Mouse (Mus musculus): ENCODE data around the gene Tgtp2. TPM values are rescaled to one million over a fixed set of nuclear protein-coding genes. Genes with fewer than 3 reads are reported as not detected.
A peak's percentile ranks its signal among the peaks of the same experiment; 100 is the strongest.
"Not testable (repeated sequence)": the region's sequence is repeated elsewhere in the genome, so short reads cannot be mapped to it uniquely, and the experiment has no call there.

The Tgtp2 gene
- 0.32 TPM in 1 of 2 replicates, not detected in the other for polyA plus RNA-seq (2015; fragmentation: Nextera tagmentation; extraction: Ambion mirVana)

DNA sequence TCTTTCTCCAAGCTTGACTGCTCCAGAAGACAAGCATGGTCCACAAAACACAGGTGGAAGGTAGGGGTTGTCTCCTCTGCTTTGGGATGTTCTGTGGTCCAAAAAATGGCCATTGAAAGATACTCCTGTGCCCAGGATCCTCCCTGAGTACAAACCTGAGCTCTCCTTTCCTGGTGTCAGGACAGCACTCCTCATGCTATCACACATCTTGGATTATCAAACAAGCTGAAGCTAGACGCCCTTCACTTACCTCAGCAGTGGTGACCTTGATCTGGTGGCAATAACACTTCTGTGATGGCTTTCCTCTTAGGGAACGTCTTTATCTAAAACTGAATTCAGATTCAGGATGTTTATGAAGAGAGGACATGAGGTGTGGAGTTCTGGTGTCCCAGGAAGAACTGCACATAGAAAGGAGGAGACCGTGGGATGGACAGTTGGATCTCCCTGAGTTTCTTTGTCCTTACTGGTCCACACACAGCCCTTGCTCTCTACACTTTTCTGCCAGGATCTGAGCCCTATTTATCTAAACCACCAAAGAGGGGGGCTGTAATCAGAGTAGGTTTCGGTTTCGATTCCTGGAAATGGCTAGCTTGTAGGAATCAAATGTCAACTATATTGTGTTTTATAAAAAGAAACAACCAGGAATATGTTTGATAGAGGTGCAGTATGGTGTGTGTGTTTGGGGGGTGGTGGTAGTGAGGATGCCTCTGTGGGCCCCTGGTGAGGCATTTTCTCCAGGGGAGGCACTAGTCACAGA, at the start of gene Tgtp2:
TSS of gene Tgtp2 (minus strand) at position 494 of the 757 bp plus-strand sequence.
- not testable (repeated sequence) for H3K9ac ChIP-seq; H3K4me1 ChIP-seq; H3K4me2 ChIP-seq; H3K27ac ChIP-seq; H3K4me3 ChIP-seq (replicated peaks); H3K9me3 ChIP-seq (replicated peaks); H3K36me3 ChIP-seq; ATAC-seq (replicated peaks; ENCODE audit: low FRiP score); H3K27me3 ChIP-seq
- 79% methylated on average over 5 of the region's 5 CpGs for WGBS

DNA sequence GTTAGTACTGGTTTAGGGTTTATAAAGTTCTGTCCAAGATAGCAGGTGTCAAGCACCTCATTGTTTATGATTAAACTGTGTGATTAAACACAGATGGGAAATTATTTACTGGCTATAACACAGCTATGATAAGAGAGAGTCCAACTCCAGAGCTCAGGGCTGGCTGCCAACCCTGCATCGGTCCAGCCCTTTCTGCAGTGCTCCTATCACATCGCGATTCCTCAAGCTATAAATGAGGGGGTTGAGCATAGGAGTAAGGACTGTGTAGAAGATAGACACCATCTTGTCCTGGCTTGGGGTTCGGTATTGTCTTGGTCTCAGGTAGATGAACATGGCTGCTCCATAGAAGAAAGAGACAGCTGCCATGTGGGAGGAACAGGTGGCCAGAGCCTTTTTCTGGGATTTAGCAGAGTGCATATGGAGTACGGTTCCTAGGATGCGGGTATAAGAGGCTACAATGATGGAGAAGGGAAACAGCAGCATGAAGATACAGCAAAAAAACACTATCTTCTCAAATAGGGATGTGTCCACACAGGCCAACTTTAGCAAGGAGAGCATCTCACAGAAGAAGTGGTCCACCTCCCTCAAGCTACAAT, 48.7 kb upstream of the Tgtp2 start:
- no peak for ATAC-seq (replicated peaks; ENCODE audit: low FRiP score)
- Histone ChIP-seq H3K27me3 (0 out of 2 replicates have a peak, but pooled peaks cover 5% of the 10 kb centered on the region), H3K4me2 (no peak overlapping the region), H3K4me3 (replicated peaks) (no peak overlapping the region), H3K27ac (no peak overlapping the region), H3K4me1 (peaks cover 6% of the 10 kb centered on the region; the same call in 1 of the 2 replicates), H3K36me3 (no peaks in the 10 kb centered on the region), H3K9ac (no peak overlapping the region), H3K9me3 (replicated peaks) (no peaks in the 10 kb centered on the region)
- WGBS = 85% methylated on average over 6 of the region's 6 CpGs

DNA sequence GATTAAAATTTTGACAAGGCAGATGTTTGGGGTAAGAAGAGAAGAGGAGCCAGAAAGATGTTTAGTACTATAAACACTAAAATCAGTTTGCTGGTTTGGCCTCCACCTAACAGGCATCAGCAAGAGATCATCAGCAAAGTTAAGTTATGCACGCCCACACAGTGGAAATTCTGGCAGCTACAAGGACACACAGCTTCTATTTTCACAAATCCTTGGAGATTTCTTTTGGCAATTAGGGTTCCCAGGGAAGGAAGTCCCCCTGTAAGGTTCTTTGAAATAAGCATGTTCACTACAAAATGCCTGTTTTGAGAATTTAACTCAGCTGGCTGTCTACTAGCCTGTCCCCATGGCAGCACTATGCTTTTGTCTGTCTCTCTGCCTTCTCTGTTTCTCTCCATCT, 47.0 kb upstream of the Tgtp2 start:
- H3K4me2 ChIP-seq = no peak overlapping the region
- H3K36me3 ChIP-seq = no peaks in the 10 kb centered on the region
- H3K4me1 ChIP-seq = peaks cover 6% of the 10 kb centered on the region; the same call in 1 of the 2 replicates
- 52% methylated on average over 1 of the region's 1 CpGs for WGBS
- H3K27ac ChIP-seq = no peak overlapping the region
- no peaks in the 10 kb centered on the region for H3K9me3 ChIP-seq (replicated peaks)
- H3K9ac ChIP-seq = no peak overlapping the region
- 0 out of 2 replicates have a peak, but pooled peaks cover 5% of the 10 kb centered on the region for H3K27me3 ChIP-seq
- no peak overlapping the region for H3K4me3 ChIP-seq (replicated peaks)
- no peak for ATAC-seq (replicated peaks; ENCODE audit: low FRiP score)

DNA sequence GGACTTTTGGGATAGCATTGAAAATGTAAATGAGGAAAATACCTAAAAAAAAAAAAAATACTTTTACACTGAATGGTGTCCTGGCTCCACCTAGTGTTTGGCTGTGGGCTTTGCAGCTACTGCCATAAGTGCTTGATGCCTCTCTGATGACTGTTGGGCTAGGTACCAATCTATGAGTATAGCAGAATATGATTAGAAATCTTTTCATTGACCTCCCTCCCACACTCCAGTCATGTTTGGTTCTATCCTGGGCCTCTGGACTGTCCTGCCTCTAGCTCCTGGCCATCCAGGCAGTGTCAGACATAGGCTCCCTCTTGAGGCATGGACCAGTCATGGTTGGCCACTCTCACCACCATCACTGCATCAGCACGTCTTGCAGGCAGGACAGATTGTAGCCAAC, 44.8 kb upstream of the Tgtp2 start:
- no peak overlapping the region for H3K27ac ChIP-seq
- H3K27me3 ChIP-seq = 0 out of 2 replicates have a peak, but pooled peaks cover 5% of the 10 kb centered on the region
- H3K4me1 ChIP-seq = peaks cover 6% of the 10 kb centered on the region; the same call in 1 of the 2 replicates
- H3K4me3 ChIP-seq (replicated peaks) = no peak overlapping the region
- no peak overlapping the region for H3K9ac ChIP-seq
- whole genome bisulfite sequencing = 30% methylated on average over 1 of the region's 1 CpGs
- ATAC-seq (replicated peaks; ENCODE audit: low FRiP score) = 0 out of 2 replicates have a peak, but pooled peaks have one; percentile 15
- no peak overlapping the region for H3K4me2 ChIP-seq
- no peaks in the 10 kb centered on the region for H3K9me3 ChIP-seq (replicated peaks)
- no peaks in the 10 kb centered on the region for H3K36me3 ChIP-seq

DNA sequence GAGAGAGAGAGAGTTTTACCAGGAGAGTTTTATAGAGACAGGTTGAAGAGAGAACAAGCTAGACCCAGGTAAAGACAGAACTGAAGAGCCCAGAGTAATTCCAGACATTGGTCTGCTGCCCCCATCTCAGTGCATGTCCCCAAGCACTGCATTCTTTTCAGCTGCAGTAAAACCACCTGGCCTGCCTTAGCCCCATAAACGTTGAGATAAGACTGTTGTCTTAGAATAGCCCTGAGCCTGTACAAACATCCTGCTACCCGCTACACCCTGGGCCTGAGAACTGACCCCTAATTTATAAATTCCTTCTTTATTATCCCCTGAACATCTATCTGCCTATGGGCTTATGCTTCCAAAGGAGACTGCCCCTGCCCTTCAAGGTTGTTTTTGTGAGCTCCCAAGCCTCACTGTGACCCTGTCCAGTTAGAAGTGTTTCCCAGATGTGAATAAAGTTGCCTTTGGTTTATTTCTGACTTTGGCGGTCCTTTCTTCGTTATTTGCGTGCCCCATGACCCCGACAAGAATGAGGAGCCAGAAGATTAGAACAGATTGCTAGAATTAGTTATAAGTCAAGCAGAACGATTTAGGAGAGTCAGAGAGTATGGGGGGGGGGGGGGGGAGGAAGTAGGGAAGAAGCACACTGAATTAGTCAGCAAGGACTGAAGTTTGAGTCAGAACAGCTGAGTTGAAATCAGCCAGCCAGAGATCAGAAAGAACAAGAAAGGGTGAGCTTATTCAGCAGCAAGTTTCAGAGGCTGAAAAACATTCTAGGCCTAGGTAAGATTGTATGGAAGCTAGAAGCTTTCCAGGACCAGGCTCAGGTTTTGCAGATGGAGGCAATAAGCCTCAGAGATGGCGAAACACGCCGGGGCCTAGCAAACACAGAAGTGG, 43.9 kb upstream of the Tgtp2 start:
- no peaks in the 10 kb centered on the region for H3K36me3 ChIP-seq
- no peak for ATAC-seq (replicated peaks; ENCODE audit: low FRiP score)
- H3K4me1 ChIP-seq = peaks cover 9% of the 10 kb centered on the region
- no peaks in the 10 kb centered on the region for H3K9me3 ChIP-seq (replicated peaks)
- no peak overlapping the region for H3K9ac ChIP-seq
- WGBS = 47% methylated on average over 10 of the region's 10 CpGs
- H3K27ac ChIP-seq = no peak overlapping the region
- no peak overlapping the region for H3K4me2 ChIP-seq
- H3K27me3 ChIP-seq = 0 out of 2 replicates have a peak, but pooled peaks cover 5% of the 10 kb centered on the region
- H3K4me3 ChIP-seq (replicated peaks) = no peak overlapping the region

DNA sequence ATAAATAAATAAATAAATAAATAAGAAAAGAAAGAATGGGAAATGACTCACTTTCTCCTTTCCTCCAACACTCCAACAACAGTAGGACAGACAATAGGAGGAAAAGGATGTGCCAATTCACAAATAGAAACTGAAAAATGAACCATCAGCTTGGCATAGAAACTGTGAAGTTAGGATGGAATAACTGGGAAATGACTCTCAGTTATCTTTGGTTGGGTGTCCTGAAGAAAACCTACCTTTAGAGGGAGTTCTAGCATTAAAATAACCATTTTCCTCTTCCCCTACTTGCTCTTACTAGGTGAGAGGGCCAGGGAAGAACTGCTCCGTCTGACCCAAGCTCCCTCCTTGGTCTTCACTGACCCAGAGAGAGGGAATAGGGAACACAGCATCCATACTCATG, 41.7 kb upstream of the Tgtp2 start:
- Histone ChIP-seq H3K9me3 (replicated peaks) (no peaks in the 10 kb centered on the region), H3K4me3 (replicated peaks) (no peak overlapping the region), H3K4me2 (no peak overlapping the region), H3K4me1 (peaks cover 6% of the 10 kb centered on the region), H3K27ac (no peak overlapping the region), H3K27me3 (0 out of 2 replicates have a peak, but pooled peaks cover 5% of the 10 kb centered on the region), H3K9ac (no peak overlapping the region), H3K36me3 (no peaks in the 10 kb centered on the region)
- 48% methylated on average over 1 of the region's 1 CpGs for WGBS
- no peak for ATAC-seq (replicated peaks; ENCODE audit: low FRiP score)

DNA sequence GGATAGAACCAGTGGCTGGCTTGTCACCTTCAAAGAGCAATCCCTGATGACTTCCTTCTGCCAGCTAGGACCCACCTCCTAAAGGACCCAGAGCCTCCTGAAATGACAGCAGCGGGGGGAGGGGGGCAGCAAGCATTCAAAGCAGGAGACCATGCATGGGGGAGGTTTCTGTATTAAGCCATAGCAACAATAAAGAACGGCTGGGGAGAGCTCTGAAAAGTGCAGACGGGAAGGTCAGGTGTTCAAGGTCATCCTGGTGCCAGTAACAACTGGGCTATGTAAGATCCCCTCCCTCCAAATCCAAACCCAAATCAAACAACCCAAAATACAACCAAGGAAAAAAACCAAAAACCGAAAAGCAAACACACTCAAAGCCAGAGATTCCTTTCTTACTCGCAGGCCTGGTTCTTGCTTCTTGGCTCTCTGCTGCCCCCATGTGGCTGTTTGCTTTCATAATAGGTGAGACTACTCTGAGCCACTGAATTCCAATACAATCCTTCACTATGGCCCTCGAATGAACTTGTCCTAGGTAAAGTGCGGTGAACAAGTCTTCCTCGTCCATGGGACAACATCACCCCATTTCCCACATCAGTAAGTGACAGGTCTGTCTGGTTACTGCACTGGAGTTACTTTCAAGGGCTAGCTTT, 39.2 kb upstream of the Tgtp2 start:
- no peak overlapping the region for H3K4me3 ChIP-seq (replicated peaks)
- no peaks in the 10 kb centered on the region for H3K36me3 ChIP-seq
- no peaks in the 10 kb centered on the region for H3K9me3 ChIP-seq (replicated peaks)
- H3K9ac ChIP-seq = no peak overlapping the region
- 11% methylated on average over 8 of the region's 8 CpGs for WGBS
- peak overlapping the region; percentile 32; the same call in 1 of the 2 replicates for H3K4me2 ChIP-seq
- ATAC-seq (replicated peaks; ENCODE audit: low FRiP score) = peak; percentile 82
- H3K27ac ChIP-seq = no peak overlapping the region
- no peaks in the 10 kb centered on the region for H3K27me3 ChIP-seq
- H3K4me1 ChIP-seq = peaks cover 6% of the 10 kb centered on the region

DNA sequence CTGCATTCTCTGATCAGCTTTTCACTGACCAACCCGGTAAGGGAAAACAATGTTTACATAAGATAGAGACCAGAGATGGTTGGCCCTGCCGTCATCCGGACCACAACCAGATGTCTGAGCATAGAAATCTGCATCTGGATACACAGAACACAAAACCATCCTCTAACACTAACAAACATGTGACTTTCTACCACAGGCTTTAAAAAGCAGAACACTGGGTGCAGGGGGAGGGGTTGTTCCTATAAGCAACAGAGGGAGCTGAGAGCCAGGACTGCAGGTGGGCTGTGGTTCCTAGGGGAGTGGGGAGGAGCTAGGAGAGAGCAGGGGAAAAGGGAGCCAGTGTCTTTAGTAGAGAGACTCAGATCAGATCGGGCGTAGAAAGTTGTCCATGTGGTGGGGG, 37.5 kb upstream of the Tgtp2 start:
- Histone ChIP-seq H3K27ac (no peak overlapping the region), H3K4me3 (replicated peaks) (no peak overlapping the region), H3K36me3 (no peaks in the 10 kb centered on the region), H3K27me3 (no peaks in the 10 kb centered on the region), H3K4me1 (peaks cover 3% of the 10 kb centered on the region; the same call in 1 of the 2 replicates), H3K9me3 (replicated peaks) (no peaks in the 10 kb centered on the region), H3K9ac (no peak overlapping the region), H3K4me2 (no peak overlapping the region)
- 68% methylated on average over 5 of the region's 5 CpGs for WGBS
- ATAC-seq (replicated peaks; ENCODE audit: low FRiP score) = no peak

DNA sequence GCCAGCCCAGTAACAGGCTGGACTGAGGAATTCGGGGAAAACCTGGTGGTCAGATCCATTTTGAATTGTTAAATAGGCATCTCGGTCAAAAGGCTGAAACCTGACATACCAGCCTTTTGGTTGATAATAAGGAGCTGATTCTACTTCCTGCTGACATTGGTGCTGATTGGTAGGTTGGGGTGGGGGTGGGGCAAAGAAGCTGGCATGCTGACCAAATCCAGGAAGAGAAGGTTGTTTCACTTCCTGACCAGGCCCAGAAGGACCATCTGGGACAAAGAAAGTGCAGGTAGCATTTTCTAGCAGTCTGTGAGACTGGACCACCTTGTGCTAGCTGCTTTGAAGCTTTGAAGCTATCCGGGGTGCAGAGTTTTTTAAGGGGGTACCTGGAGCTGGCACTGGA, 36.4 kb upstream of the Tgtp2 start:
- H3K27ac ChIP-seq = no peak overlapping the region
- H3K4me3 ChIP-seq (replicated peaks) = no peak overlapping the region
- H3K4me2 ChIP-seq = no peak overlapping the region
- no peaks in the 10 kb centered on the region for H3K27me3 ChIP-seq
- no peak overlapping the region for H3K9ac ChIP-seq
- no peak for ATAC-seq (replicated peaks; ENCODE audit: low FRiP score)
- no peaks in the 10 kb centered on the region for H3K36me3 ChIP-seq
- peaks cover 3% of the 10 kb centered on the region; the same call in 1 of the 2 replicates for H3K4me1 ChIP-seq
- WGBS = 93% methylated on average over 3 of the region's 3 CpGs
- H3K9me3 ChIP-seq (replicated peaks) = no peaks in the 10 kb centered on the region

DNA sequence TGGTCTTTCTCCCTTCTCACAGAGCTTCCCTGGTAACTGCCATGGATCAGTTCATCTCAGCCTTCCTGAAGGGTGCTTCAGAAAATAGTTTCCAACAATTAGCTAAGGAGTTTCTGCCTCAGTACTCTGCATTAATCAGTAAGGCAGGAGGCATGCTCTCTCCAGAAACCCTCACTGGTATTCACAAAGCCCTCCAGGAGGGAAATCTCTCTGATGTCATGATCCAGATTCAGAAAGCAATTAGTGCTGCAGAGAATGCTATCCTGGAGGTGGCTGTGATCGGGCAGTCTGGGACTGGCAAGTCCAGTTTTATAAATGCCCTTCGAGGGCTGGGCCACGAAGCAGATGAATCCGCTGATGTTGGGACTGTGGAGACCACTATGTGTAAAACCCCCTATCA, 31.4 kb upstream of the Tgtp2 start:
- no peak overlapping the region for H3K4me3 ChIP-seq (replicated peaks)
- H3K9ac ChIP-seq = no peak overlapping the region
- H3K27me3 ChIP-seq = no peaks in the 10 kb centered on the region
- no peak for ATAC-seq (replicated peaks; ENCODE audit: low FRiP score)
- no peaks in the 10 kb centered on the region for H3K4me1 ChIP-seq
- H3K27ac ChIP-seq = no peak overlapping the region
- H3K4me2 ChIP-seq = no peak overlapping the region
- WGBS = 81% methylated on average over 4 of the region's 4 CpGs
- no peaks in the 10 kb centered on the region for H3K9me3 ChIP-seq (replicated peaks)
- no peaks in the 10 kb centered on the region for H3K36me3 ChIP-seq

DNA sequence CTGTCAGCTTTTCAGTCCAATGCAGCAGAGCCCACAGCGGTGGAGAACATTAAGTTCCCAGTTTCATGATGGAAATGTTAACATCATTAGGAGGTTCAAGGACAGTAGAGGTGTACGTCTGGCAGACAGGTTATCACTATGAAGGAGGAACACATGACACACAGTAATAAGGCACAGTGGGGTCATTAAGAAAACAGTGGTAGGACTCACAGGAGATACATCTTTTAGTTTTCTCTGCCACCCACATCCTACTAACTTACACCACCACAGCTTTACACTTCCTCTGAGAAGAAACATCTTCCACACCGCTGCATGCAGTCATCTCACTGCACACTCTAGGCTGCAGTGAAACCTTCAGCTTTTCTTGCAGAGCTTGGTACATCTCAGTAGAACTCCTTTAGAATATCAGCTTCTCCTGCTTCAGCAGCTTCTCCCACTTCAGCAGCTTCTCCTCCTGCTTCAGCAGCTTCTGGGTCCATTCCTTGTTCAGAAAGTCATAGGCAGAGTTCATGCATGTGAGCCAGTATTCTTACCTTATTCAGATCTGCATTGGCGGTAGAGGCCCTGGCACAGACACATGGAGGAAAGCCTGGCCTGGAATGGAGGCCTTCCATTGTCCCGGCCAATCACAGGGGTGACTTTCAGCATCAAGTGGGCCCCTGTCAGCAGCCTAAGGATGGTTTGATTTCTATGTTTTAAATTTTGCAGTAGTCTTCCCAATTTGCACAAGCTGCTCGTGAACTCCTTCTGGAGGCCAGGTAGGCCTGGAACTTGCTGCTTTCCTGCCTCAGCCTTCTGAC, 30.1 kb upstream of the Tgtp2 start:
- Histone ChIP-seq H3K36me3 (no peaks in the 10 kb centered on the region), H3K4me1 (no peaks in the 10 kb centered on the region), H3K4me3 (replicated peaks) (no peak overlapping the region), H3K4me2 (no peak overlapping the region), H3K27ac (no peak overlapping the region), H3K9ac (no peak overlapping the region), H3K27me3 (no peaks in the 10 kb centered on the region), H3K9me3 (replicated peaks) (no peaks in the 10 kb centered on the region)
- ATAC-seq (replicated peaks; ENCODE audit: low FRiP score) = no peak
- WGBS = 90% methylated on average over 6 of the region's 6 CpGs

Data from kidney, embryonic 15.5 days (tissue).